In the genomic region with DNA sequence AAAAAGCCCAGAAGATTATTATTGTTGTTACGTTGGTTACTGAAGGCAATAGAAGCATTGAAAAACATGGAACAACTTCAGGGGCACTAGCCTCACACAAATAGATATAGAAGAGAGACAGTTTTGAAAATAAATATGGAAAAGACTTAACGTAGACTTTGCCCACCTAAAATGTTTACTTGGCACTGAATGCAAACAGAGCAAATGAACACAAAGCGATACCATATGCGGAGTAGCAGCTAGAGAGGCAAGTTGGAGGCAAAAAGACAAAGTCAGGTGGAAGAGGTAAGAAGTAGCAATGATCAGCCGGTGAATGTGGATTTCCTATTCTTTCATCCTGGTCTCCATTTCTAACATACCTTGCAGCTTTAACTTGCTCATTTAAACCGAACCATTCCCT, we compare ENCODE assay signal across 23 mouse cellular contexts. TPM values are rescaled to one million over a fixed set of nuclear protein-coding genes. Genes with fewer than 3 reads are reported as not detected.
DNase-seq lines count a peak whose midpoint lies in the region; ATAC-seq and TF ChIP-seq lines count a peak whose summit lies in the region.
"Had no signal": no experiment of that assay in that cellular context is flagged by ENCODE, and none has a peak within 500 bp of the region (broad histone marks: within the 10 kb centered on the region; RNA-seq: fewer than 3 reads in every experiment).

No protein-coding gene starts in this region.

- TF ChIP-seq POLR2A in liver, adult 2 months (IDR thresholded peaks at IDR 0.05; ENCODE audit: extremely low read depth, insufficient read depth, low read length), result no peak

- H3K27ac ChIP-seq in liver, adult 2 months (replicated peaks; ENCODE audit: insufficient read depth, low read depth, low read length), result no peak overlapping the region
- H3K27ac ChIP-seq in liver, embryonic 11.5 days (ENCODE audit: low read depth, low read length), result no peak overlapping the region
- H3K27ac ChIP-seq in liver, postnatal 0 days (ENCODE audit: low read depth), result peak overlapping the region; percentile 44

- WGBS in liver, adult 2 months, result 47% methylated on average over 6 of the region's 6 CpGs
- 76% methylated on average over 6 of the region's 6 CpGs for whole genome bisulfite sequencing in liver, embryonic 11.5 days
- WGBS in liver, postnatal 0 days (ENCODE audit: insufficient replicate concordance), result 64% methylated on average over 6 of the region's 6 CpGs

- H3K4me1 ChIP-seq in liver, adult 2 months (ENCODE audit: control insufficient read depth, insufficient read depth, low read length), result peaks cover 3% of the 10 kb centered on the region; the same call in 1 of the 2 replicates
- no peaks in the 10 kb centered on the region for H3K4me1 ChIP-seq in liver, embryonic 11.5 days (replicated peaks; ENCODE audit: control insufficient read depth, insufficient read depth, low read length)
- H3K4me1 ChIP-seq in liver, postnatal 0 days (ENCODE audit: insufficient read depth), result no peaks in the 10 kb centered on the region

- no peak overlapping the region for H3K9ac ChIP-seq in liver, adult 2 months (ENCODE audit: low read depth, low read length)
- no peak overlapping the region for H3K9ac ChIP-seq in liver, embryonic 11.5 days (ENCODE audit: low read depth, low read length)
- H3K9ac ChIP-seq in liver, postnatal 0 days (replicated peaks), result no peak overlapping the region

- no peaks in the 10 kb centered on the region for H3K36me3 ChIP-seq in liver, adult 2 months (ENCODE audit: control insufficient read depth, insufficient read depth, low read length)
- no peaks in the 10 kb centered on the region for H3K36me3 ChIP-seq in liver, embryonic 11.5 days (ENCODE audit: control insufficient read depth, insufficient read depth, low read length)
- H3K36me3 ChIP-seq in liver, postnatal 0 days (replicated peaks; ENCODE audit: insufficient read depth, low read length), result no peaks in the 10 kb centered on the region
- H3K36me3 ChIP-seq: G1E had no signal

- peak; percentile 54 for DNase-seq in liver, adult 2 months (ENCODE audit: extremely low read depth, low read depth, low spot score)
- no peak for DNase-seq in liver, embryonic 11.5 days (ENCODE audit: low spot score)
- DNase-seq in liver, postnatal 0 days, result no peak
- DNase-seq in liver, result no peak
- DNase-seq: adrenal gland, adult 2 months; adrenal gland, adult 8-10 months; adrenal gland, postnatal 10 days; adrenal gland, postnatal 14 days; adrenal gland, postnatal 25 days; adrenal gland, postnatal 36 days; B cell, adult 2 months; cerebellum, adult 11 months; cerebellum, adult 11-12 months; cerebellum, adult 18-20 months had no signal

- H3K4me2 ChIP-seq in liver, embryonic 11.5 days, result no peak overlapping the region
- H3K4me2 ChIP-seq in liver, postnatal 0 days (ENCODE audit: low read depth, low read length), result peak overlapping the region; percentile 24; the same call in 1 of the 2 replicates

- no peak for ATAC-seq in liver, embryonic 11.5 days (replicated peaks; ENCODE audit: low FRiP score)
- ATAC-seq in liver, postnatal 0 days, result 0 out of 2 replicates have a peak, but pooled peaks have one; percentile 64
- ATAC-seq: activated CD4-positive, CD25-positive, alpha-beta regulatory T cell, adult 4 months; CD4-positive, CD25-positive, alpha-beta regulatory T cell, adult 4 months; Patski had no signal

- TF ChIP-seq CTCF in liver, adult 2 months (IDR thresholded peaks at IDR 0.05; ENCODE audit: low read depth, low read length), result no peak
- no peak for TF ChIP-seq CTCF in liver, postnatal 0 days (IDR thresholded peaks at IDR 0.05; ENCODE audit: low read depth)

- TF ChIP-seq EP300 in liver, postnatal 0 days (IDR thresholded peaks at IDR 0.05; ENCODE audit: low read depth), result no peak

- H3K9me3 ChIP-seq in liver, embryonic 11.5 days (ENCODE audit: control insufficient read depth, low read length), result no peaks in the 10 kb centered on the region
- no peaks in the 10 kb centered on the region for H3K9me3 ChIP-seq in liver, postnatal 0 days (ENCODE audit: low read length)
- H3K9me3 ChIP-seq: G1E had no signal

- H3K4me3 ChIP-seq in liver, adult 2 months (ENCODE audit: insufficient read depth, low read depth, low read length), result no peak overlapping the region
- H3K4me3 ChIP-seq in liver, embryonic 11.5 days (ENCODE audit: low read depth, low read length), result no peak overlapping the region
- H3K4me3 ChIP-seq in liver, postnatal 0 days (ENCODE audit: low read depth, low read length), result no peak overlapping the region

- no peaks in the 10 kb centered on the region for H3K79me2 ChIP-seq in liver, adult 2 months (ENCODE audit: control insufficient read depth, insufficient read depth, low read length)

- no peaks in the 10 kb centered on the region for H3K27me3 ChIP-seq in liver, adult 2 months (ENCODE audit: control insufficient read depth, insufficient read depth, low read length)
- H3K27me3 ChIP-seq in liver, embryonic 11.5 days (replicated peaks; ENCODE audit: control insufficient read depth, insufficient read depth, low read length), result no peaks in the 10 kb centered on the region
- H3K27me3 ChIP-seq in liver, postnatal 0 days (ENCODE audit: insufficient read depth, low read length), result no peaks in the 10 kb centered on the region
- H3K27me3 ChIP-seq: CH12.LX had no signal

RNA-seq across cellular contexts. Expression of a gene that starts 21.6 kb away (rescaled TPM):
- 0.18 and 0.34 TPM in 2 replicates for total RNA-seq in liver, adult 2 months (2014; rRNA removed)
- 0.12 and 0.14 TPM in 2 replicates for polyA plus RNA-seq in liver, adult 2 months (2012; rRNA removed)
- polyA plus RNA-seq in liver, embryonic 11.5 days (2014; fragmentation: Nextera tagmentation; extraction: Ambion mirVana), result not detected in 2 replicates
- 0.09 and 0.11 TPM in 2 replicates for polyA plus RNA-seq in liver, postnatal 0 days (2015; fragmentation: Nextera tagmentation; extraction: Ambion mirVana)
- total RNA-seq: adrenal gland, adult 18-20 months; adrenal gland, adult 2 months; adrenal gland, adult 8-10 months; adrenal gland, postnatal 10 days; adrenal gland, postnatal 14 days; adrenal gland, postnatal 25 days; adrenal gland, postnatal 36 days; CH12.LX; ES-E14; MEL had no signal
- polyA plus RNA-seq: adrenal gland, adult 2 months; C2C12; CD4-positive, CD25-positive, alpha-beta regulatory T cell, adult 4 months; G1E; Patski had no signal

RNA-seq across cellular contexts. Expression of a gene that starts 21.7 kb away (rescaled TPM):
- total RNA-seq in liver, adult 2 months (2014; rRNA removed), result 193 and 201 TPM in 2 replicates
- polyA plus RNA-seq in liver, adult 2 months (2012; rRNA removed), result 127 and 144 TPM in 2 replicates
- 42.8 and 43.4 TPM in 2 replicates for polyA plus RNA-seq in liver, embryonic 11.5 days (2014; fragmentation: Nextera tagmentation; extraction: Ambion mirVana)
- 112 and 119 TPM in 2 replicates for polyA plus RNA-seq in liver, postnatal 0 days (2015; fragmentation: Nextera tagmentation; extraction: Ambion mirVana)
